Mouse (Mus musculus) Patski (cell line): ENCODE data around the gene Def8. TPM values are rescaled to one million over a fixed set of nuclear protein-coding genes. Genes with fewer than 3 reads are reported as not detected.

Source experiments
- ATAC-seq: fragments of 100-300 bp; one replicate; pipeline ENCODE4 v1.8.0; 2021
- CTCF ChIA-PET: fragments of 350-600 bp; sonication (Branson Sonifier 250); formaldehyde crosslinking; loops from one replicate; lab custom pipeline; 2022; ENCODE audit warnings: inconsistent platforms; lab: Charles Lee
- POLR2A ChIA-PET: fragments of 350-600 bp; sonication (Branson Sonifier 250); formaldehyde crosslinking; loops from one replicate; lab custom pipeline; 2022; ENCODE audit warnings: antibody characterized with exemption, inconsistent platforms; lab: Charles Lee
- DNase-seq: peaks from one replicate; pipeline ENCODE4 v3.0.0-alpha.2; 2011; ENCODE audit warnings: low read depth, low spot score
- H3K27me3 ChIP-seq: fragments of 371-371 bp; one replicate; pipeline ENCODE4 v1.5.1; 2021
- CTCF ChIP-seq: fragments of 100-300 bp; IDR thresholded peaks from one replicate; pipeline ENCODE4 v1.5.1; 2021
- in situ Hi-C: fragments of 300-500 bp; cut with MboI; formaldehyde crosslinking; loops from 3 replicates; pipeline ENCODE4 v1.11.1; 2018; ENCODE audit warnings: low pct_unique_long_range_greater_than_20kb, mixed read lengths
- polyA plus RNA-seq: library from polyadenylated mRNA; unstranded; gene quantifications from one replicate; pipeline ENCODE4 v1.2.3, GENCODE M21; 2021

The Def8 gene
- polyA plus RNA-seq, 1 experiment from 2014 or later = 38.9 TPM

GRCm38 (mm10) chr8:123401936-123402335, 21.4 kb upstream of the Def8 start:
- ATAC-seq (no peak), DNase-seq (no peak)
- ChIA-PET POLR2A (no interaction called here), CTCF (no interaction called here)
- no peak for TF ChIP-seq CTCF
- in situ Hi-C loops = no loop called here
- no peaks in the 10 kb centered on the region for H3K27me3 ChIP-seq

GRCm38 (mm10) chr8:123402730-123403326, 20.5 kb upstream of the Def8 start:
- no peaks in the 10 kb centered on the region for H3K27me3 ChIP-seq
- DNase-seq (no peak), ATAC-seq (no peak)
- no peak for TF ChIP-seq CTCF
- POLR2A ChIA-PET = no interaction called here
- CTCF ChIA-PET = interaction anchor here (1.3 kb wide), 1 partner anchor 20 kb away, joined by 3 read pairs; no protein-coding TSS in a partner anchor
- in situ Hi-C loops = no loop called here

- no peaks in the 10 kb centered on the region for H3K27me3 ChIP-seq
- TF ChIP-seq CTCF = no peak
- in situ Hi-C loops = no loop called here
- ChIA-PET CTCF (no interaction called here), POLR2A (interaction anchor here (0.9 kb wide), 1 partner anchor 11 kb away, joined by 3 read pairs; no protein-coding TSS in a partner anchor)
- DNase-seq = no peak
- ATAC-seq = no peak
Measured at GRCm38 (mm10) chr8:123404521-123404920, 18.8 kb upstream of the Def8 start.

GRCm38 (mm10) chr8:123406786-123407185, 16.5 kb upstream of the Def8 start, which contains the start of gene Mc1r:
Mc1r (plus strand) TSS chr8:123407107.
- ATAC-seq = no peak
- DNase-seq = no peak
- TF ChIP-seq CTCF = no peak
- CTCF ChIA-PET = interaction anchor here (0.7 to 2.2 kb wide), 11 partner anchors 9 to 118 kb away, joined by 3 to 14 read pairs (median 6); no protein-coding TSS in a partner anchor
- no peaks in the 10 kb centered on the region for H3K27me3 ChIP-seq
- in situ Hi-C loops = no loop called here
- POLR2A ChIA-PET = interaction anchor here (0.6 to 1.0 kb wide), 2 partner anchors 15 to 33 kb away, joined by 3 read pairs; no protein-coding TSS in a partner anchor

- in situ Hi-C loops = no loop called here
- H3K27me3 ChIP-seq = no peaks in the 10 kb centered on the region
- ChIA-PET CTCF (interaction anchor here (0.7 to 2.2 kb wide), 5 partner anchors 9 to 94 kb away, joined by 3 to 14 read pairs (median 6); no protein-coding TSS in a partner anchor), POLR2A (interaction anchor here (1.0 kb wide), 1 partner anchor 34 kb away, joined by 3 read pairs; no protein-coding TSS in a partner anchor)
- no peak for TF ChIP-seq CTCF
- DNase-seq = no peak
- ATAC-seq = no peak
Measured at GRCm38 (mm10) chr8:123407612-123408011, 15.7 kb upstream of the Def8 start.

- in situ Hi-C loops = no loop called here
- TF ChIP-seq CTCF = no peak
- DNase-seq (no peak), ATAC-seq (no peak)
- CTCF ChIA-PET = interaction anchor here (2.3 to 2.4 kb wide), 2 partner anchors 14 to 34 kb away, joined by 6 to 7 read pairs; no protein-coding TSS in a partner anchor
- no peaks in the 10 kb centered on the region for H3K27me3 ChIP-seq
- POLR2A ChIA-PET = no interaction called here
Measured at GRCm38 (mm10) chr8:123408586-123409544, 14.5 kb upstream of the Def8 start.

GRCm38 (mm10) chr8:123410049-123410587, 13.2 kb upstream of the Def8 start:
- in situ Hi-C loops = no loop called here

GRCm38 (mm10) chr8:123410788-123411187, 12.5 kb upstream of the Def8 start:
- ChIA-PET POLR2A (no interaction called here), CTCF (interaction anchor here (1.4 to 2.4 kb wide), 3 partner anchors 12 to 32 kb away, joined by 3 to 7 read pairs (median 6); no protein-coding TSS in a partner anchor)
- H3K27me3 ChIP-seq = no peaks in the 10 kb centered on the region
- no peak for DNase-seq
- in situ Hi-C loops = no loop called here
- ATAC-seq = no peak
- TF ChIP-seq CTCF = no peak

More at GRCm38 (mm10) chr8:123410049-123410587, 13.2 kb upstream of the Def8 start:
- no peak for TF ChIP-seq CTCF
- peak; percentile 67 for DNase-seq
- ATAC-seq = peak; percentile 52
- ChIA-PET POLR2A (no interaction called here), CTCF (interaction anchor here (1.4 to 2.4 kb wide), 3 partner anchors 13 to 33 kb away, joined by 3 to 7 read pairs (median 6); no protein-coding TSS in a partner anchor)
- no peaks in the 10 kb centered on the region for H3K27me3 ChIP-seq

- H3K27me3 ChIP-seq = no peaks in the 10 kb centered on the region
- no peak for TF ChIP-seq CTCF
- no peak for DNase-seq
- ATAC-seq = no peak
- in situ Hi-C loops = no loop called here
- CTCF ChIA-PET = interaction anchor here (2.3 kb wide), 1 partner anchor 32 kb away, joined by 6 read pairs; no protein-coding TSS in a partner anchor
- POLR2A ChIA-PET = no interaction called here
Measured at GRCm38 (mm10) chr8:123411246-123411645, 12.1 kb upstream of the Def8 start, which contains the start of gene Tubb3. Tubb3 (plus strand) TSS chr8:123411424.
